Comparison of ENCODE assay signal across 9 mouse cellular contexts in the genomic region with DNA sequence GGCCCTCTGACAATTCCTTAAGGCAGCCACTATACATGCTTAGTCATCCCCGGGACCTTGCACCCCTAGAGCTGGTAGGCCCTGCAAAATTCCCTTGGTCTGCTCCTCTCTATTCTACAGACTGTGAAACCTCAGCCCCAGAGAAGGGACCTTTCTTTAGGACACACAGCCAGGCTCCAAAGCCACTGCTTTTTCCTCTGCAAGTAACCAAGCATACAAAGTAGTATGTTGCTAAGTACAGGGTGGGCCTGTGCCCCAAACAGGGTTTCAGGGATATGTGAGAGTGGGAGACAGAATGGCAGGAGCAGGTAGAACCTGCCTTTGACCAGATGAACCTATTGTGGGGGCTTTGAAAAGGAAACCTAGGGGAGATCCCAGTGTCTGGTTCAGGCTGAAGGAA. TPM values are rescaled to one million over a fixed set of nuclear protein-coding genes. Genes with fewer than 3 reads are reported as not detected.
A peak's percentile ranks its signal among the peaks of the same experiment; 100 is the strongest.
DNase-seq lines count a peak whose midpoint lies in the region; ATAC-seq and TF ChIP-seq lines count a peak whose summit lies in the region.
"Had no signal": no experiment of that assay in that cellular context is flagged by ENCODE, and none has a peak within 500 bp of the region (broad histone marks: within the 10 kb centered on the region; RNA-seq: fewer than 3 reads in every experiment).

No protein-coding gene starts in this region.

- no peak for TF ChIP-seq CTCF in heart, postnatal 0 days (IDR thresholded peaks at IDR 0.05; ENCODE audit: low read depth)
- no peak for TF ChIP-seq CTCF in forebrain, postnatal 0 days (IDR thresholded peaks at IDR 0.05; ENCODE audit: low read depth)

- no peak for ATAC-seq in heart, postnatal 0 days (ENCODE audit: insufficient read depth, low read depth)
- no peak for ATAC-seq in embryonic facial prominence, embryonic 11.5 days (replicated peaks; ENCODE audit: insufficient number of reproducible peaks, low FRiP score, low TSS enrichment, low read depth)
- ATAC-seq in forebrain, postnatal 0 days, result no peak
- no peak for ATAC-seq in midbrain, embryonic 13.5 days

- no peaks in the 10 kb centered on the region; the same call in 1 of the 2 replicates for H3K4me1 ChIP-seq in heart, postnatal 0 days (ENCODE audit: control insufficient read depth, insufficient read depth)
- H3K4me1 ChIP-seq in embryonic facial prominence, embryonic 11.5 days (ENCODE audit: control insufficient read depth, insufficient read depth, low read length), result no peaks in the 10 kb centered on the region
- no peaks in the 10 kb centered on the region for H3K4me1 ChIP-seq in forebrain, postnatal 0 days (ENCODE audit: insufficient read depth)
- peaks cover 23% of the 10 kb centered on the region for H3K4me1 ChIP-seq in midbrain, embryonic 13.5 days (replicated peaks)

- no peak overlapping the region for H3K4me3 ChIP-seq in heart, postnatal 0 days (ENCODE audit: low read depth, low read length)
- no peak overlapping the region for H3K4me3 ChIP-seq in embryonic facial prominence, embryonic 11.5 days (ENCODE audit: low read depth, low read length)
- H3K4me3 ChIP-seq in forebrain, postnatal 0 days (ENCODE audit: low read depth, low read length), result peak overlapping the region; percentile 90
- H3K4me3 ChIP-seq in midbrain, embryonic 13.5 days (replicated peaks), result peak overlapping the region; percentile 86

- H3K9me3 ChIP-seq in heart, postnatal 0 days (replicated peaks; ENCODE audit: control insufficient read depth, low read length), result no peaks in the 10 kb centered on the region
- H3K9me3 ChIP-seq in embryonic facial prominence, embryonic 11.5 days (replicated peaks; ENCODE audit: control insufficient read depth, low read length), result no peaks in the 10 kb centered on the region
- H3K9me3 ChIP-seq in forebrain, postnatal 0 days (ENCODE audit: low read length), result no peaks in the 10 kb centered on the region
- H3K9me3 ChIP-seq in midbrain, embryonic 13.5 days, result no peaks in the 10 kb centered on the region

- peaks cover 5% of the 10 kb centered on the region; the same call in 1 of the 2 replicates for H3K27me3 ChIP-seq in heart, postnatal 0 days (ENCODE audit: control insufficient read depth, insufficient read depth, low read length)
- H3K27me3 ChIP-seq in embryonic facial prominence, embryonic 11.5 days (ENCODE audit: control insufficient read depth, insufficient read depth, low read length), result no peaks in the 10 kb centered on the region
- H3K27me3 ChIP-seq in forebrain, postnatal 0 days (ENCODE audit: insufficient read depth, low read length), result no peaks in the 10 kb centered on the region
- no peaks in the 10 kb centered on the region for H3K27me3 ChIP-seq in midbrain, embryonic 13.5 days

- no peak overlapping the region for H3K27ac ChIP-seq in heart, postnatal 0 days (ENCODE audit: low read depth)
- H3K27ac ChIP-seq in embryonic facial prominence, embryonic 11.5 days (replicated peaks; ENCODE audit: low read depth, low read length), result no peak overlapping the region
- H3K27ac ChIP-seq in forebrain, postnatal 0 days (ENCODE audit: low read depth, low read length), result no peak overlapping the region
- 0 out of 2 replicates have a peak overlapping the region, but pooled peaks have one; percentile 1 for H3K27ac ChIP-seq in midbrain, embryonic 13.5 days

- WGBS in heart, postnatal 0 days, result 87% methylated on average over 1 of the region's 1 CpGs
- 84% methylated on average over 1 of the region's 1 CpGs for WGBS in embryonic facial prominence, embryonic 11.5 days
- WGBS in forebrain, postnatal 0 days, result 93% methylated on average over 1 of the region's 1 CpGs
- 74% methylated on average over 1 of the region's 1 CpGs for WGBS in midbrain, embryonic 13.5 days

- DNase-seq in heart, postnatal 0 days (ENCODE audit: low spot score), result no peak
- DNase-seq in heart, adult 18-20 months, result no peak
- no peak for DNase-seq in embryonic facial prominence, embryonic 11.5 days (ENCODE audit: low spot score)
- DNase-seq in forebrain, postnatal 0 days, result no peak
- no peak for DNase-seq in frontal cortex, postnatal 14 days (ENCODE audit: low spot score in 2 of 2)
- no peak for DNase-seq in cerebellum, postnatal 36 days
- DNase-seq in B cell, adult 2 months, result no peak

- H3K36me3 ChIP-seq in heart, postnatal 0 days (replicated peaks; ENCODE audit: control insufficient read depth, insufficient read depth, low read length), result peaks cover 16% of the 10 kb centered on the region; the same call in 1 of the 2 replicates
- no peaks in the 10 kb centered on the region for H3K36me3 ChIP-seq in embryonic facial prominence, embryonic 11.5 days (replicated peaks; ENCODE audit: control insufficient read depth, insufficient read depth, low read depth, low read length)
- peaks cover 23% of the 10 kb centered on the region; the same call in 1 of the 2 replicates for H3K36me3 ChIP-seq in forebrain, postnatal 0 days (ENCODE audit: insufficient read depth)
- H3K36me3 ChIP-seq in midbrain, embryonic 13.5 days, result peaks cover 40% of the 10 kb centered on the region

- H3K9ac ChIP-seq in heart, postnatal 0 days (replicated peaks; ENCODE audit: low read depth, low read length), result no peak overlapping the region
- no peak overlapping the region for H3K9ac ChIP-seq in embryonic facial prominence, embryonic 11.5 days (replicated peaks; ENCODE audit: low read length)
- peak overlapping the region; percentile 91 for H3K9ac ChIP-seq in forebrain, postnatal 0 days
- H3K9ac ChIP-seq in midbrain, embryonic 13.5 days (replicated peaks), result peak overlapping the region; percentile 93

- TF ChIP-seq EP300 in heart, postnatal 0 days (IDR thresholded peaks at IDR 0.05; ENCODE audit: low read depth), result no peak

- H3K4me2 ChIP-seq in heart, postnatal 0 days (ENCODE audit: low read depth, low read length), result peak overlapping the region; percentile 99
- peak overlapping the region; percentile 88 for H3K4me2 ChIP-seq in embryonic facial prominence, embryonic 11.5 days (ENCODE audit: low read depth, low read length)
- H3K4me2 ChIP-seq in forebrain, postnatal 0 days (ENCODE audit: low read depth), result peak overlapping the region; percentile 90
- H3K4me2 ChIP-seq in midbrain, embryonic 13.5 days (replicated peaks), result peak overlapping the region; percentile 84

RNA-seq across cellular contexts. Expression of gene Limk1, which starts 1.2 kb away (rescaled TPM):
- total RNA-seq in heart, postnatal 0 days (2014; rRNA removed; ENCODE audit: low replicate concordance), result 6.9 and 12.1 TPM in 2 replicates
- polyA plus RNA-seq in heart, postnatal 0 days (2015; fragmentation: Nextera tagmentation; extraction: Ambion mirVana), result 2.4 TPM in 2 replicates
- 1 to 10 TPM; 4.3 to 5.1 TPM for total RNA-seq in heart, adult 18-20 months (2021)
- polyA plus RNA-seq in embryonic facial prominence, embryonic 11.5 days (2014; fragmentation: Nextera tagmentation; extraction: Ambion mirVana), result 4.6 and 6.5 TPM in 2 replicates
- total RNA-seq in forebrain, postnatal 0 days (2014; rRNA removed), result 41.3 and 44.5 TPM in 2 replicates
- polyA plus RNA-seq in forebrain, postnatal 0 days (2015; fragmentation: Nextera tagmentation; extraction: Ambion mirVana), result 9.3 and 11.4 TPM in 2 replicates
- polyA plus RNA-seq in midbrain, embryonic 13.5 days (2015; fragmentation: Nextera tagmentation; extraction: Ambion mirVana), result 17.5 and 20.8 TPM in 2 replicates

RNA-seq across cellular contexts. Expression of gene Eif4h, which starts 47.9 kb away (rescaled TPM):
- total RNA-seq in heart, postnatal 0 days (2014; rRNA removed; ENCODE audit: low replicate concordance), result 430 and 516 TPM in 2 replicates
- polyA plus RNA-seq in heart, postnatal 0 days (2015; fragmentation: Nextera tagmentation; extraction: Ambion mirVana), result 230 and 241 TPM in 2 replicates
- 100 to 1,000 TPM; 132 to 136 TPM for total RNA-seq in heart, adult 18-20 months (2021)
- 479 and 512 TPM in 2 replicates for polyA plus RNA-seq in embryonic facial prominence, embryonic 11.5 days (2014; fragmentation: Nextera tagmentation; extraction: Ambion mirVana)
- 498 and 525 TPM in 2 replicates for total RNA-seq in forebrain, postnatal 0 days (2014; rRNA removed)
- 315 and 343 TPM in 2 replicates for polyA plus RNA-seq in forebrain, postnatal 0 days (2015; fragmentation: Nextera tagmentation; extraction: Ambion mirVana)
- polyA plus RNA-seq in midbrain, embryonic 13.5 days (2015; fragmentation: Nextera tagmentation; extraction: Ambion mirVana), result 352 and 382 TPM in 2 replicates

RNA-seq across cellular contexts. Expression of gene Eln, which starts 59.9 kb away (rescaled TPM):
- total RNA-seq in heart, postnatal 0 days (2014; rRNA removed; ENCODE audit: low replicate concordance), result 313 and 411 TPM in 2 replicates
- 362 and 388 TPM in 2 replicates for polyA plus RNA-seq in heart, postnatal 0 days (2015; fragmentation: Nextera tagmentation; extraction: Ambion mirVana)
- total RNA-seq in heart, adult 18-20 months (2021), result 10 to 100 TPM; 26.0 to 26.7 TPM
- polyA plus RNA-seq in embryonic facial prominence, embryonic 11.5 days (2014; fragmentation: Nextera tagmentation; extraction: Ambion mirVana), result 4.4 and 4.6 TPM in 2 replicates
- 21.9 and 45.1 TPM in 2 replicates for total RNA-seq in forebrain, postnatal 0 days (2014; rRNA removed)
- polyA plus RNA-seq in forebrain, postnatal 0 days (2015; fragmentation: Nextera tagmentation; extraction: Ambion mirVana), result 19.1 and 25.7 TPM in 2 replicates
- 2.1 and 2.6 TPM in 2 replicates for polyA plus RNA-seq in midbrain, embryonic 13.5 days (2015; fragmentation: Nextera tagmentation; extraction: Ambion mirVana)
- total RNA-seq: megakaryocyte-erythroid progenitor cell, adult 5-6 weeks had no signal

Comparison
In these comparisons a context has a peak if more than half of its experiments do, and no peak if none do; other contexts are left out.
1. H3K4me3 ChIP-seq: peak in forebrain, postnatal 0 days (single experiment) and midbrain, embryonic 13.5 days (single experiment); none in heart, postnatal 0 days (single experiment) and embryonic facial prominence, embryonic 11.5 days (single experiment).
2. H3K9ac ChIP-seq: peak in forebrain, postnatal 0 days (single experiment) and midbrain, embryonic 13.5 days (single experiment); none in heart, postnatal 0 days (single experiment) and embryonic facial prominence, embryonic 11.5 days (single experiment).
3. RNA of gene Eln, which starts 59.9 kb away (polyA plus RNA-seq): 362 to 388 TPM in heart, postnatal 0 days; 19.1 to 25.7 TPM in forebrain, postnatal 0 days, 4.4 to 4.6 TPM in embryonic facial prominence, embryonic 11.5 days and 2.1 to 2.6 TPM in midbrain, embryonic 13.5 days; every median in the first group is over 10 times any median in the second.
4. Peak in every context shown above with its lines, with median percentiles within 50 percentile points of each other: H3K4me2 ChIP-seq.